Mouse (Mus musculus) myocyte (in vitro differentiated cells): ENCODE results near the gene Eif3a. TPM values are rescaled to one million over a fixed set of nuclear protein-coding genes. Genes with fewer than 3 reads are reported as not detected.

Experiments used
- H3K27me3 ChIP-seq: one replicate; pipeline ENCODE4 v1.6.1; 2011; ENCODE audit not compliant: control insufficient read depth, insufficient read depth, insufficient read length
- H3K36me3 ChIP-seq: one replicate; pipeline ENCODE4 v1.6.1; 2011; ENCODE audit not compliant: control insufficient read depth, insufficient read depth
- H3K4me2 ChIP-seq: one replicate; pipeline ENCODE4 v1.6.1; 2011; ENCODE audit warnings: low read depth, control low read depth
- H3K4me3 ChIP-seq: one replicate; pipeline ENCODE4 v1.5.1; 2011; ENCODE audit warnings: mild to moderate bottlenecking, control low read depth, moderate library complexity
- H3K79me2 ChIP-seq: one replicate; pipeline ENCODE4 v1.6.1; 2011; ENCODE audit not compliant: control insufficient read depth, insufficient read depth
- H3ac ChIP-seq: one replicate; pipeline ENCODE4 v1.6.1; 2011; ENCODE audit not compliant: control insufficient read depth, insufficient read length
- CEBPB ChIP-seq: IDR thresholded peaks from 2 replicates; pipeline ENCODE4 v1.6.1; 2011; ENCODE audit warnings: mild to moderate bottlenecking, moderate library complexity; ENCODE audit not compliant: poor library complexity, insufficient read depth, severe bottlenecking
- E2F4 ChIP-seq: IDR thresholded peaks from one replicate; pipeline ENCODE4 v1.6.1; 2011; ENCODE audit warnings: mild to moderate bottlenecking, control low read depth, moderate library complexity; ENCODE audit not compliant: insufficient read depth
- MAX ChIP-seq: IDR thresholded peaks from one replicate; pipeline ENCODE4 v1.6.1; 2011; ENCODE audit warnings: low read depth, mild to moderate bottlenecking, control low read depth
- MYOD1 ChIP-seq, 3 experiments: IDR thresholded peaks; one replicate each; pipeline ENCODE4 v1.6.1; 2011; ENCODE audit warnings: control low read depth in 2 of 3, low read depth in 2 of 3, mild to moderate bottlenecking in 2 of 3, moderate library complexity in 1 of 3; ENCODE audit not compliant: insufficient read length in 2 of 3, control insufficient read depth in 1 of 3
- MYOG ChIP-seq, 3 experiments: IDR thresholded peaks; one replicate each; pipeline ENCODE4 v1.6.1; 2011; ENCODE audit warnings: control low read depth in 2 of 3, low read depth in 2 of 3, mild to moderate bottlenecking in 2 of 3; ENCODE audit not compliant: insufficient read length in 2 of 3, control insufficient read depth in 1 of 3, insufficient read depth in 1 of 3
- POLR2A ChIP-seq: IDR thresholded peaks from one replicate; pipeline ENCODE4 v1.6.1; 2011; ENCODE audit warnings: low read depth, mild to moderate bottlenecking, control low read depth, moderate library complexity; ENCODE audit not compliant: insufficient read length
- POLR2AphosphoS2 ChIP-seq: IDR thresholded peaks from one replicate; pipeline ENCODE4 v1.6.1; 2011; ENCODE audit warnings: low read depth, control low read depth; ENCODE audit not compliant: insufficient read length
- REST ChIP-seq: IDR thresholded peaks from one replicate; pipeline ENCODE4 v1.6.1; 2011; ENCODE audit warnings: mild to moderate bottlenecking, control low read depth, moderate library complexity; ENCODE audit not compliant: insufficient read depth, insufficient read length
- SRF ChIP-seq: IDR thresholded peaks from one replicate; pipeline ENCODE4 v1.6.1; 2011; ENCODE audit warnings: low read depth; ENCODE audit not compliant: control insufficient read depth, insufficient read length
- TCF12 ChIP-seq: IDR thresholded peaks from one replicate; pipeline ENCODE4 v1.6.1; 2011; ENCODE audit warnings: mild to moderate bottlenecking, control low read depth; ENCODE audit not compliant: poor library complexity, insufficient read depth, severe bottlenecking
- TCF3 ChIP-seq: IDR thresholded peaks from one replicate; pipeline ENCODE4 v1.6.1; 2011; ENCODE audit warnings: low read depth, control low read depth; ENCODE audit not compliant: insufficient read length
- USF1 ChIP-seq: IDR thresholded peaks from one replicate; pipeline ENCODE4 v1.6.1; 2011; ENCODE audit warnings: low read depth, mild to moderate bottlenecking, control low read depth, moderate library complexity
- polyA plus RNA-seq: library from polyadenylated mRNA; unstranded; fragments of >200 nt; fragmentation: generic; extraction: Trizol; gene quantifications from one replicate; pipeline ENCODE4 v1.2.1, GENCODE M21; 2012; ENCODE audit warnings: missing spikeins

Gene Eif3a
- polyA plus RNA-seq, 1 experiment, result 67.9 TPM

GRCm38 (mm10) chr19:60755438-60756191 lies 34.8 kb downstream of the Eif3a start, which contains the start of gene Nanos1:
Gene Nanos1, plus strand, starts transcription at chr19:60755987.
- Histone ChIP-seq H3ac (peak within 1 kb of the TSS; percentile 14), H3K36me3 (peaks cover 6% of the 10 kb centered on the region), H3K4me3 (peak within 1 kb of the TSS; percentile 14), H3K27me3 (no peaks in the 10 kb centered on the region), H3K4me2 (peak within 1 kb of the TSS; percentile 89), H3K79me2 (no peaks in the 10 kb centered on the region)
- no peak for TF ChIP-seq SRF
- TF ChIP-seq CEBPB, result no peak
- TF ChIP-seq MYOD1 (IDR thresholded peaks at IDR 0.05; ENCODE audit: control insufficient read depth in 1 of 3, insufficient read length in 2 of 3, low read depth in 2 of 3), result peak in 2 of 3 experiments; percentile 25 to 63
- TF ChIP-seq MYOG (IDR thresholded peaks at IDR 0.05; ENCODE audit: control insufficient read depth in 1 of 3, insufficient read depth in 1 of 3, insufficient read length in 2 of 3, low read depth in 2 of 3), result peak in 2 of 3 experiments; percentile 25 to 26
- no peak for TF ChIP-seq MAX
- peak; percentile 41 for TF ChIP-seq POLR2A

- H3K27me3 ChIP-seq, result no peaks in the 10 kb centered on the region
- H3K4me2 ChIP-seq, result no peak overlapping the region
- no peak overlapping the region for H3ac ChIP-seq
- no peaks in the 10 kb centered on the region for H3K79me2 ChIP-seq
- no peak overlapping the region for H3K4me3 ChIP-seq
- no peaks in the 10 kb centered on the region for H3K36me3 ChIP-seq
- TF ChIP-seq MYOG (IDR thresholded peaks at IDR 0.05; ENCODE audit: control insufficient read depth in 1 of 3, insufficient read depth in 1 of 3, insufficient read length in 2 of 3, low read depth in 2 of 3), result no peak
Measured at GRCm38 (mm10) chr19:60747801-60748200, 42.7 kb downstream of the Eif3a start.

- no peak overlapping the region for H3K4me2 ChIP-seq
- no peaks in the 10 kb centered on the region for H3K27me3 ChIP-seq
- H3K36me3 ChIP-seq, result no peaks in the 10 kb centered on the region
- TF ChIP-seq SRF (no peak), REST (no peak), USF1 (no peak), POLR2A (no peak), MYOG (IDR thresholded peaks at IDR 0.05; ENCODE audit: control insufficient read depth in 1 of 3, insufficient read depth in 1 of 3, insufficient read length in 2 of 3, low read depth in 2 of 3) (no peak), TCF3 (no peak), MAX (no peak), MYOD1 (IDR thresholded peaks at IDR 0.05; ENCODE audit: control insufficient read depth in 1 of 3, insufficient read length in 2 of 3, low read depth in 2 of 3) (no peak), E2F4 (no peak), TCF12 (no peak), CEBPB (no peak), POLR2AphosphoS2 (no peak)
- H3K4me3 ChIP-seq, result no peak overlapping the region
- no peaks in the 10 kb centered on the region for H3K79me2 ChIP-seq
- H3ac ChIP-seq, result no peak overlapping the region
Measured at GRCm38 (mm10) chr19:60743767-60744547, 46.5 kb downstream of the Eif3a start.

DNA sequence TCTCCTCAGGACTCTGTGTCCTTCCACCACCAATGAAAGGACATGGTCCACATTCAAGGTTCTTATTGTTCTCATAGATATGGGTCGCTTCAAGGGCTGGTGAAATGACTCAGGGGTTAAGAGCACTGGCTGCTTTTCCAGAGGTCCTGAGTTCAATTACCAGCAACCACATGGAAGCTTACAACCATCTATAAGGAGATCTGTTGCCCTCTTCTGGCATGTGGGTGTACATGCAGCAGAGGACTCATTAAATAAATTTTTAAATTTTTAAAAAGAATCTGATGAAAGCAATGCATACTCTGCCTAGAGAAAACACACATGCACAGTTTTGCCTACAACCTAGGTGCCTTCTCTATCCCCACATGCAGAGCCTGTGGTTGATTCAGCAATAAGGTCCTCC lies 49.9 kb downstream of the Eif3a start:
- no peak overlapping the region for H3ac ChIP-seq
- H3K79me2 ChIP-seq, result no peaks in the 10 kb centered on the region

GRCm38 (mm10) chr19:60731966-60732365 lies 58.5 kb downstream of the Eif3a start:
- no peak overlapping the region for H3ac ChIP-seq

More for the DNA sequence above, 49.9 kb downstream of the Eif3a start:
- Histone ChIP-seq H3K36me3 (no peaks in the 10 kb centered on the region), H3K4me3 (no peak overlapping the region), H3K27me3 (no peaks in the 10 kb centered on the region), H3K4me2 (no peak overlapping the region)
- TF ChIP-seq POLR2A (no peak), MYOG (IDR thresholded peaks at IDR 0.05; ENCODE audit: control insufficient read depth in 1 of 3, insufficient read depth in 1 of 3, insufficient read length in 2 of 3, low read depth in 2 of 3) (no peak), USF1 (no peak), CEBPB (no peak), MAX (no peak)

More at GRCm38 (mm10) chr19:60731966-60732365, 58.5 kb downstream of the Eif3a start:
- TF ChIP-seq MYOD1 (IDR thresholded peaks at IDR 0.05; ENCODE audit: control insufficient read depth in 1 of 3, insufficient read length in 2 of 3, low read depth in 2 of 3) (no peak), TCF12 (no peak), SRF (no peak), USF1 (no peak), E2F4 (no peak), MAX (no peak), POLR2AphosphoS2 (no peak), MYOG (IDR thresholded peaks at IDR 0.05; ENCODE audit: control insufficient read depth in 1 of 3, insufficient read depth in 1 of 3, insufficient read length in 2 of 3, low read depth in 2 of 3) (no peak), REST (no peak), POLR2A (no peak), TCF3 (no peak), CEBPB (no peak)
- no peak overlapping the region for H3K4me2 ChIP-seq
- no peaks in the 10 kb centered on the region for H3K36me3 ChIP-seq
- H3K4me3 ChIP-seq, result no peak overlapping the region
- no peaks in the 10 kb centered on the region for H3K27me3 ChIP-seq
- no peaks in the 10 kb centered on the region for H3K79me2 ChIP-seq
